Mouse (Mus musculus): ENCODE results near the gene Olfr56.
"Not testable (repeated sequence)": the region's sequence is repeated elsewhere in the genome, so short reads cannot be mapped to it uniquely, and the experiment has no call there.

Olfr56 gene

GRCm38 (mm10) chr11:48978240-48978939, at the start of gene Olfr56:
Gene Olfr56, plus strand, starts transcription at chr11:48978889.
- DNase-seq (ENCODE audit: low spot score in 2 of 2): not testable (repeated sequence)

- DNase-seq (ENCODE audit: low spot score in 2 of 2): not testable (repeated sequence)
Measured at GRCm38 (mm10) chr11:48933422-48933821, 45.3 kb upstream of the Olfr56 start.

GRCm38 (mm10) chr11:48933923-48934322, 44.8 kb upstream of the Olfr56 start:
- DNase-seq (ENCODE audit: low spot score in 2 of 2): not testable (repeated sequence)

DNA sequence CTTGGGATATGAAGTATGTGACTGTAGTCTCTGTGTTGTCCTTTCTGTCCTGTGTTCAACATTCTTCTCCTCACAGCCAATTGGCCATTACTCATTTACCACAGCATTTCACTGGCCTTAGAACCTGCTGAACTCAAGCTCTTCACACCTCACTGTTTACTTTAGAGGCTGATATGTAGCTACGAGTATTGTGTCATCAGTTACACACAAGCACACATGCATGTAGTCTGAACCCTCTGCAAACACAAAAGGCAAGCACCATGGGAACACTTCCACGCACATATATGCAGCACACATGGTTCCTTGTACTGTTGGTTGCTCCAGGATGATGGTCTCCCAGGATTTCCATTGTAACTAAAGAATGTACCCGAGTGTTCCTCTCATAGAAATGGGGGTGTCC, 43.4 kb upstream of the Olfr56 start:
- DNase-seq (ENCODE audit: low spot score in 2 of 2): not testable (repeated sequence)

- DNase-seq (ENCODE audit: low spot score in 2 of 2): not testable (repeated sequence)
Measured at GRCm38 (mm10) chr11:48939286-48939685, 39.4 kb upstream of the Olfr56 start.

GRCm38 (mm10) chr11:48946090-48946489, 32.6 kb upstream of the Olfr56 start, which contains the start of gene Psme2b:
Gene Psme2b, minus strand, starts transcription at chr11:48946190.
- DNase-seq (ENCODE audit: low spot score in 2 of 2): not testable (repeated sequence)

DNA sequence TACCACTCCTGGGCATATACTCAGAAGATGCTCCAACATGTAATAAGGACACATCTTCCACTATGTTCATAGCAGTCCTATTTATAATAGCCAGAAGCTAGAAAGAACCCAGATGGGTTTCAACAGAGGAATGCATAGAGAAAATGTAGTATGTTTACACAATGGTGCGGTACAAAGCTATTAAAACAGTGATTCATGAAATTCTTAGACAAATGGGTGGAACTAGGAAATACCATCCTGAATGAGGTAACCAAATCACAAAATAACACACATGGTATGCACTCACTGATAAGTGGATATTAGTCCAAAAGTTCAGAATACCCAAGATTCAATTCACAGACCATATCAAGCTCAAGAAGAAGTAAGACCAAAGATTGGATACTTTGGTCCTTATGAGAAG, 4.0 kb upstream of the Olfr56 start:
- DNase-seq (ENCODE audit: low spot score in 2 of 2): not testable (repeated sequence)

- not testable (repeated sequence) for DNase-seq (ENCODE audit: low spot score in 2 of 2)
Measured at GRCm38 (mm10) chr11:48979251-48979650, 562 bp downstream of the Olfr56 start, which contains the start of gene 9930111J21Rik1. Gene 9930111J21Rik1, minus strand, starts transcription at chr11:48979398.

DNA sequence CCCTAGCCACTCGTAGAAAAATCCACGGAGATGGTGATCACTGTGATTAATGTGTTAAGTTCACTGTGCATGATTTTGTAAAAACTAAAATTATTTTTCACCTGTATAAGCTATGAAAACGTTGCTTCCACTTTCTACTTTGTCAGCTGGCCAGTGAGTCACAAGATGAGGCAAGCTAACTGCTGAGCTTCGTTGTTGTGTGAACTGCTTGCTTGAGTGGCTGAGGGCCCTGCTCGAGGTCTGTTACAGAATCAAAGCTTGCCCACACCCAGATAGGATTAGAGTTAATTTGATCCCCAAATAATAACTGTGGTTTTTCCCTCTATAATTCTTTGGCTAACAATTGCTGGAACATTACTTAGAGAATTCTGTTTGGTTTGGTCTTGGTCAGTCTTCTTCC, 1.4 kb downstream of the Olfr56 start:
- DNase-seq (ENCODE audit: low spot score in 2 of 2): not testable (repeated sequence)

DNA sequence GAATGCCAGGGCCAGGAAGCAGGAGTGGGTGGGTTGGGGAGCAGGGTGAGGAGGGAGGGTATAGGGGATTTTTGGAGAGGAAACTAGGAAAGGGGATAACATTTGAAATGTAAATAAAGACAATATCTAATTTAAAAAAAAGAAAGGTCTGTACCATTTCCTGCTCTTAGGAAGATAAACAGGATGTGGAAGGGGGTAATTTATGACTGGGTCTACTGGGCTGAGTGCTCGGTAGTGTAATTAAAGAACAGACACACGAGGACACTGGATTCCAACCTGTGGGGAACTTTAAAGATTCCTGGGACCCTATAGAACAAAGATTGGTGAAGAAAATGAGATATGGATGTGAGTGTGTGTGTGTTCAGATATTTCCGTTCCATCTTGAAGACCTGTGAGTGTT, 4.2 kb downstream of the Olfr56 start:
- DNase-seq (ENCODE audit: low spot score in 2 of 2): not testable (repeated sequence)

DNA sequence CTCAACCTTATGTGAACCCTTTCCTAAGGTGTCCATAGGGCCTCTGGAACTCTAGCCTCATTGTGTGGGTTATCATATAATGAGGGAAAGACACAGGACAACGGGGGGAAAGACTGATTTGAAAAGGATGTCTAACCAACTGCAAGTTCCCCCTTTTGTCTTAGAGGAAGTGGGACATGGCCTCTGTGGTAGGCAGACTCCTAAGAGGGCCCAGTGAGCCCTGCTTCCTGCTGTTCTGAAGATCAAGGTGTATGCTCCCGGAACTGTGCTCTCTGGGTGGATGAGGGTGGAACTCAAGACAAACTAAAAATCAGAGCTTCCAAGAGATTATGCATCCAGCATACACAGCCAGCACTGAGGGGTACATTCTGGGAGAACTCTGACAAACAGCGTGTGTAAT, 9.5 kb downstream of the Olfr56 start:
- DNase-seq (ENCODE audit: low spot score in 2 of 2): not testable (repeated sequence)

DNA sequence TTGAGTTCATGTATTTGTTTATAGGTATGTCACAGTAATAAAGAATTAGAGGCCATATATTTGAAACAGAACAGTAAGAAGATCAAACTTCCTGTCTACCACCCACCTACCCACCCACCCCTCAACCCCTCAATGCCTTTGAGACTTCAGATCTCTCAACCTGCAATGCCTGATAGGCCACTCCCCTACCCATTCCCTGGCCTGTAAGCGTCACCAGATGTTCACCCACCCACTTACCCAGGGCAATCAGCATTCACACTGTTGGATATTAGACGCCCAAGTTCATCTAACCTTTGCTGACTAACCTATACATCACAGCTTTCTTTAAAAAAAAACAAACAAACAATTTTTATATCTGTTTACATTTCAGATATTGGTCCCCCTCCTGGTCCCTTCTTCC, 11.3 kb downstream of the Olfr56 start:
- not testable (repeated sequence) for DNase-seq (ENCODE audit: low spot score in 2 of 2)

DNA sequence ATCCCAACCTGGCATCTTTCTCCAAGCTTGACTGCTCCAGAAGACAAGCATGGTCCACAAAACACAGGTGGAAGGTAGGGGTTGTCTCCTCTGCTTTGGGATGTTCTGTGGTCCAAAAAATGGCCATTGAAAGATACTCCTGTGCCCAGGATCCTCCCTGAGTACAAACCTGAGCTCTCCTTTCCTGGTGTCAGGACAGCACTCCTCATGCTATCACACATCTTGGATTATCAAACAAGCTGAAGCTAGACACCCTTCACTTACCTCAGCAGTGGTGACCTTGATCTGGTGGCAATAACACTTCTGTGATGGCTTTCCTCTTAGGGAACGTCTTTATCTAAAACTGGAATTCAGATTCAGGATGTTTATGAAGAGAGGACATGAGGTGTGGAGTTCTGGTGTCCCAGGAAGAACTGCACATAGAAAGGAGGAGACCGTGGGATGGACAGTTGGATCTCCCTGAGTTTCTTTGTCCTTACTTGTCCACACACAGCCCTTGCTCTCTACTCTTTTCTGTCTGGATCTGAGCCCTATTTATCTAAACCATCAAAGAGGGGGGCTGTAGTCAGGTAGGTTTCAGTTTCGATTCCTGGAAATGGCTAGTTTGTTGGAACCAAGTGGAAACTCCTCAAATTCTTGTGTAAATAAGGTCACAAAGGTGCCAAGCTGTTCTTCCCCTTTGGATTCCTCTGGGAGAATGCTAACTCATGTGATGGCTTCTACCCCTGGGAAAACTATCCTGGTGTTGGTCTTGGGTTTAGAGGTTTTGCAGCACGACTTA, 13.2 kb downstream of the Olfr56 start, which contains the start of gene Gm12185:
TSS of gene Gm12185 (minus strand) at position 487 of the 781 bp plus-strand sequence.
- not testable (repeated sequence) for DNase-seq (ENCODE audit: low spot score in 2 of 2)

DNA sequence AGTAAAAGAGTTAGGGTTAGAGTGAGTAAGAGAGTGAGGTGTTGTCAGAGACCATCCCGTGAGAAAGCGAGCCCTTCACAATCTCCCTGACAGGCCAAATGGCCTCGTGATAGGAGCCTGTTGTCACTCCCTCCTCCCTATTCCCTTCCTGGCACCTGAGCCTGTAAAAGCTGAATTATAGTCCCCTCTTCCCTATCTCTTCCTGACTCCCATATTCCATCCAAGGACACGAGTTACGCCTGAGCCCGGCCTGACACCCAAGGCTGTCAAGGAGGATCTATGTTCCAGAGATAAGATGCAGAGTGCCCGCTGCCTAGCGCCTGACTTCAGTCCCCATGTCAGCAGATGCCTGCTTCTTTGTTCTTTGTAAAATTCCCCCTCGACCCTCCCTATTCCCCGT, 14.6 kb downstream of the Olfr56 start:
- DNase-seq (ENCODE audit: low spot score in 2 of 2): not testable (repeated sequence)

DNA sequence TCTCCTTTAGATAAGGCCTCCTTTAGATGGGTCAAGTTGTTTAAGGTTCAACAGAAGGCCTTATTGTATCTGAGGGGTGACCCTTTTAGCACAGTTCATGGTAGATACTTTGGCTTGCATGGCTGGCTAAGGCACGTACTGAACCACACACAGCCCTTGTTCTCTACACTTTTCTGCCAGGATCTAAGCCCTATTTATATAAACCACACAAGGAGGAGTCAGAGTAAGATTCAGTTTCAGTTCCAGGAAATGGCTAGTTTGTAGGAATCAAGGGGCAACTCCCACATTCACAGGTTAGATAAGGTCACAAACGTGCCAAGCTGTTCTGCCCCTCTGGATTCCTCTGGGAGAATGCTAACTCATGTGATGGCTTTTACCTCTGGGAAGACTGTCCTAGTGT, 15.3 kb downstream of the Olfr56 start, which contains the start of gene Tgtp1:
TSS of gene Tgtp1 (minus strand) at position 155 of the 400 bp plus-strand sequence.
- not testable (repeated sequence) for DNase-seq (ENCODE audit: low spot score in 2 of 2)

- not testable (repeated sequence) for DNase-seq (ENCODE audit: low spot score in 2 of 2)
Measured at GRCm38 (mm10) chr11:49000411-49000810, 21.7 kb downstream of the Olfr56 start.

- not testable (repeated sequence) for DNase-seq (ENCODE audit: low spot score in 2 of 2)
Measured at GRCm38 (mm10) chr11:49006317-49006716, 27.6 kb downstream of the Olfr56 start.

GRCm38 (mm10) chr11:49006785-49007184, 28.1 kb downstream of the Olfr56 start:
- DNase-seq (ENCODE audit: low spot score in 2 of 2): not testable (repeated sequence)

- DNase-seq (ENCODE audit: low spot score in 2 of 2): not testable (repeated sequence)
Measured at GRCm38 (mm10) chr11:49012074-49012473, 33.4 kb downstream of the Olfr56 start.

DNA sequence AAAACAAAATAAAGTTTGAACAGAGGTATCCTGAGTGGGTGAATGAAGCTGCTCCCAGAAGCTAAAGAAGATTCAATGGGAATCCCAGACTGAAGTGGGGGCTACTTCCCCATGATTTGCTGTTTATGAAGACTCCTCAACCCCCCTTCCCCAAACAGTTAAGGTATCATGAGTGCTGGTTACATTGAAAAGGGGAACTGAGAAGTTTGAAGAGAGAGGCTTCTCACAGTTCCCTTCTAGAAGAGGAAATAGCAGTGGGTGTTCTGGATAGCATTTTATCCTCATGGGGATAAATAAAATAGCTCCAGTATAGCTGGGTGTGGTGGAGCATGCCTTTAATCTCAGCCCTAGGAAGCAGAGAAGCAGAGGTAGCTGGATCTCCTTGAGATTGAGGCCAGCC, 71.4 kb downstream of the Olfr56 start:
- DNase-seq (ENCODE audit: low spot score in 2 of 2): not testable (repeated sequence)

GRCm38 (mm10) chr11:49051093-49051891, 72.6 kb downstream of the Olfr56 start, which contains the start of gene 9930111J21Rik2:
Gene 9930111J21Rik2, minus strand, starts transcription at chr11:49051242.
- not testable (repeated sequence) for DNase-seq (ENCODE audit: low spot score in 2 of 2)
